Mouse (Mus musculus): Measurements from ENCODE around the gene Ifi35. TPM values are rescaled to one million over a fixed set of nuclear protein-coding genes. Genes with fewer than 3 reads are reported as not detected.
"Not testable (repeated sequence)": the region's sequence is repeated elsewhere in the genome, so short reads cannot be mapped to it uniquely, and the experiment has no call there.

Gene Ifi35
- polyA plus RNA-seq, 1 experiment = 24.7 TPM

- peaks cover 10% of the 10 kb centered on the region for H3K4me1 ChIP-seq (ENCODE audit: control insufficient read depth, insufficient read depth, low read length)
- no peak overlapping the region for H3K27ac ChIP-seq (ENCODE audit: insufficient read depth, low read length)
- TF ChIP-seq POLR2A (IDR thresholded peaks at IDR 0.05; ENCODE audit: low read depth, low read length) (no peak), CTCF (IDR thresholded peaks at IDR 0.05; ENCODE audit: borderline replicate concordance, insufficient read depth, low read length) (no peak)
- H3K4me3 ChIP-seq (ENCODE audit: insufficient read depth, low read length) = no peak overlapping the region
These were observed 10.0 kb downstream of the Ifi35 start for GRCm38 (mm10) chr11:101458217-101458616.

- H3K27ac ChIP-seq (ENCODE audit: insufficient read depth, low read length) = no peak overlapping the region
- TF ChIP-seq POLR2A (IDR thresholded peaks at IDR 0.05; ENCODE audit: low read depth, low read length) (no peak), CTCF (IDR thresholded peaks at IDR 0.05; ENCODE audit: borderline replicate concordance, insufficient read depth, low read length) (no peak)
- H3K4me3 ChIP-seq (ENCODE audit: insufficient read depth, low read length) = no peak overlapping the region
- peaks cover 6% of the 10 kb centered on the region for H3K4me1 ChIP-seq (ENCODE audit: control insufficient read depth, insufficient read depth, low read length)
These were observed 11.5 kb downstream of the Ifi35 start for GRCm38 (mm10) chr11:101459716-101460115.

GRCm38 (mm10) chr11:101460321-101460720, 12.1 kb downstream of the Ifi35 start:
- no peak for TF ChIP-seq POLR2A (IDR thresholded peaks at IDR 0.05; ENCODE audit: low read depth, low read length)
- TF ChIP-seq CTCF (IDR thresholded peaks at IDR 0.05; ENCODE audit: borderline replicate concordance, insufficient read depth, low read length) = no peak
- Histone ChIP-seq H3K27ac (ENCODE audit: insufficient read depth, low read length) (no peak overlapping the region), H3K4me1 (ENCODE audit: control insufficient read depth, insufficient read depth, low read length) (peaks cover 4% of the 10 kb centered on the region; the same call in 1 of the 2 replicates), H3K4me3 (ENCODE audit: insufficient read depth, low read length) (no peak overlapping the region)

- H3K4me1 ChIP-seq (ENCODE audit: control insufficient read depth, insufficient read depth, low read length) = peaks cover 4% of the 10 kb centered on the region; the same call in 1 of the 2 replicates
- H3K27ac ChIP-seq (ENCODE audit: insufficient read depth, low read length) = no peak overlapping the region
- no peak for TF ChIP-seq POLR2A (IDR thresholded peaks at IDR 0.05; ENCODE audit: low read depth, low read length)
- no peak overlapping the region for H3K4me3 ChIP-seq (ENCODE audit: insufficient read depth, low read length)
These were observed 13.9 kb downstream of the Ifi35 start for GRCm38 (mm10) chr11:101462141-101462540.

GRCm38 (mm10) chr11:101462583-101463440, 14.6 kb downstream of the Ifi35 start:
- H3K4me3 ChIP-seq (ENCODE audit: insufficient read depth, low read length) = no peak overlapping the region
- TF ChIP-seq CTCF (IDR thresholded peaks at IDR 0.05; ENCODE audit: borderline replicate concordance, insufficient read depth, low read length) = no peak
- no peak for TF ChIP-seq POLR2A (IDR thresholded peaks at IDR 0.05; ENCODE audit: low read depth, low read length)
- H3K27ac ChIP-seq (ENCODE audit: insufficient read depth, low read length) = no peak overlapping the region
- H3K4me1 ChIP-seq (ENCODE audit: control insufficient read depth, insufficient read depth, low read length) = peaks cover 4% of the 10 kb centered on the region; the same call in 1 of the 2 replicates

GRCm38 (mm10) chr11:101464211-101465100, 16.2 kb downstream of the Ifi35 start, which contains the start of gene Rnd2:
TSS of gene Rnd2 (plus strand) at chr11:101464999.
- peak within 1 kb of the TSS; percentile 57 for H3K4me3 ChIP-seq (ENCODE audit: insufficient read depth, low read length)
- TF ChIP-seq POLR2A (IDR thresholded peaks at IDR 0.05; ENCODE audit: low read depth, low read length) (no peak; the same call in 1 of the 2 replicates), CTCF (IDR thresholded peaks at IDR 0.05; ENCODE audit: borderline replicate concordance, insufficient read depth, low read length) (no peak)
- peak within 1 kb of the TSS; percentile 76 for H3K27ac ChIP-seq (ENCODE audit: insufficient read depth, low read length)
- H3K4me1 ChIP-seq (ENCODE audit: control insufficient read depth, insufficient read depth, low read length) = peaks cover 10% of the 10 kb centered on the region; the same call in 1 of the 2 replicates

- Histone ChIP-seq H3K4me3 (ENCODE audit: insufficient read depth, low read length) (peak overlapping the region; percentile 57), H3K4me1 (ENCODE audit: control insufficient read depth, insufficient read depth, low read length) (0 out of 2 replicates have a peak, but pooled peaks cover 10% of the 10 kb centered on the region), H3K27ac (ENCODE audit: insufficient read depth, low read length) (peak overlapping the region; percentile 76)
- TF ChIP-seq POLR2A (IDR thresholded peaks at IDR 0.05; ENCODE audit: low read depth, low read length) (peak; percentile 54), CTCF (IDR thresholded peaks at IDR 0.05; ENCODE audit: borderline replicate concordance, insufficient read depth, low read length) (no peak)
These were observed 17.1 kb downstream of the Ifi35 start for GRCm38 (mm10) chr11:101465101-101465868.

GRCm38 (mm10) chr11:101465869-101466551, 17.8 kb downstream of the Ifi35 start, which contains the start of gene Vat1:
TSS of gene Vat1 (minus strand) at chr11:101466230.
- peak; percentile 97 for TF ChIP-seq POLR2A (IDR thresholded peaks at IDR 0.05; ENCODE audit: low read depth, low read length)
- no peak for TF ChIP-seq CTCF (IDR thresholded peaks at IDR 0.05; ENCODE audit: borderline replicate concordance, insufficient read depth, low read length)
- 0 out of 2 replicates have a peak, but pooled peaks cover 10% of the 10 kb centered on the region for H3K4me1 ChIP-seq (ENCODE audit: control insufficient read depth, insufficient read depth, low read length)
- peak within 1 kb of the TSS; percentile 76 for H3K27ac ChIP-seq (ENCODE audit: insufficient read depth, low read length)

GRCm38 (mm10) chr11:101466552-101466950, 18.3 kb downstream of the Ifi35 start:
- peak overlapping the region; percentile 57 for H3K4me3 ChIP-seq (ENCODE audit: insufficient read depth, low read length)
- not testable (repeated sequence) for H3K4me1 ChIP-seq (ENCODE audit: control insufficient read depth, insufficient read depth, low read length); H3K27ac ChIP-seq (ENCODE audit: insufficient read depth, low read length)

More at GRCm38 (mm10) chr11:101465869-101466551, 17.8 kb downstream of the Ifi35 start, which contains the start of gene Vat1:
- H3K4me3 ChIP-seq (ENCODE audit: insufficient read depth, low read length) = peak within 1 kb of the TSS; percentile 57

Data from embryonic fibroblast, embryonic 13.5 days (primary cell).